Mouse (Mus musculus): ENCODE measurements around the gene Dennd5b. TPM values are rescaled to one million over a fixed set of nuclear protein-coding genes. Genes with fewer than 3 reads are reported as not detected.

Dennd5b gene
- polyA plus RNA-seq, 1 experiment: 3.6 TPM

- no peak for DNase-seq (ENCODE audit: low read depth)
Measured at GRCm38 (mm10) chr6:149101943-149102243, 413 bp upstream of the Dennd5b start.

DNA sequence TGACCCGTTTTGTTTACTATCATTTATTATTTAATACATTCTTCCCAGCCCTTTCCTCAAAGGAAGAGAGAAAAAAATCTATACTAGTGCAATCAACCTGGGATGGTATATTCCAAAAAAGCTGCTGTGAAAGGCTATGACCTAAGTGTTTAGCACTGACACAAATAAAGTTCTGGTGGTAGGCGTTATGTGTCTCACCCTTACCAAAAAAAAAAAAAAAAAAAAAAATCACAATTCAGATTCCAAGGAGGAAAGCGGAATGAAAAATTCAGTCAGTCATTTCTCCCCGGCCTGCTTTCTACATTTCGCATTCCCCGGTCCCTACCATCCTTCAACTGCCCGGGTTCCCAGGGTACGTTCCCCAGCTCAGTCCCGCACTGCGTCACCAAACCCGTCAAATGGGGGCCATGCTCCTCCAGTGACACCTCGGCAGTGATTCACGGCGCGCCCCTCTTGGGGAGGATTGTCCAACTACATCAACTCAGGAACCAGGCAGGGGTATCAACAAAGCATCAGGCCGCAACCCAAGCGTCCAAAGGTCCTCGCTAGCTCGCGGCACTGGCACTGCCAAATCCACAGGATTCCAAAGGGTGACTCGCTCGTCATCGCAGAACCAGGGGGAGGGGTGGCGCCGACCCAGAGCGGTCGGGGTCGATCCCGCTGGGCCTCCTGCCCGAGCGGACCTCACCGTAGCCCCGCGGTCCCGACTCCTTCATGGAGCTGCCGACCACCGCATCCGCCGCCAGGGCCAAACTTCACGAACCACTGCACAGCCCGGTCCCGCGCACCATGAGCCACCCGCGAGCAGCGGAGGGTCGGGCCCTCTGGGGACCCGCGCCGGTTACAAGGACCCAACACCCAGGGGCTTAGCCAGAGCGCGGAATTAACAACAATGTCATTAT, 1.1 kb downstream of the Dennd5b start:
- no peak for DNase-seq (ENCODE audit: low read depth)

DNA sequence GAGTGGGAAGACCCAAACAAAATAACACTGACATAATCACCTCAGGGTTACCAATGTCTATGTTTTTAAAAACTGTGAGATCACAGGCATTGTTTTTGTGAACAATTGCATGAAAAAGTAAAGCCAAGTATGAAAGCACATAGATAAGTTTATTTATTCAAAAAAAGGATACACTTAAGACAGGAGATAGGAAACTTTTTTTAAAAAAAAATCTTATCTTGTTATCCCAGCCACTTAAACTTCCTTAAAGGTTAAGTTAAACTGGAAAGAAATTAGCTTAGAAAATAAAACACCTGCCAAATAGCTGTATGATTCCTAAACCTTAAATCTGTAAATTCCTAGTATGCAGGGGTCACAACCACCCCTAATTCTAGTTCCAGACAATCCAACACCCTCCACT, 2.5 kb downstream of the Dennd5b start:
- no peak for DNase-seq (ENCODE audit: low read depth)

GRCm38 (mm10) chr6:149097276-149097675, 4.2 kb downstream of the Dennd5b start:
- DNase-seq (ENCODE audit: low read depth): no peak

DNA sequence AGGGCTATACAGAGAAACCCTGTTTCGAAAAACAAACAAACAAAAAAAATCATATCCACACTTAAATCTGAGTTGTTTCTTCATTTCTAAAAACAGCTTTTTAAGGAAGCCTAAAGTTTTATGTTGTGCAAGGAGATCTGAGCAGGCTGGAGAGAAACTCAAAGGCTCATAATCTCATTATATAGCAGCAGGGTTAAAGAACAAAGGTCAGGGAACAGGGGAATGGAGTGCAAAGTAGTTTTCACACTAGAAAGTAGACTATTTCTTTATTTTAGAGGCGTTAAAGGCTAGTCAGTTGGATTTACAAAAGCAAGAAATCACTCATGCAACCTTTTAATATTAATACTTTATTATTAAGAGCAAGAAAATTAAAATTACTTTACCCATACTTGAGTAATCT, 5.2 kb downstream of the Dennd5b start:
- DNase-seq (ENCODE audit: low read depth): no peak

DNA sequence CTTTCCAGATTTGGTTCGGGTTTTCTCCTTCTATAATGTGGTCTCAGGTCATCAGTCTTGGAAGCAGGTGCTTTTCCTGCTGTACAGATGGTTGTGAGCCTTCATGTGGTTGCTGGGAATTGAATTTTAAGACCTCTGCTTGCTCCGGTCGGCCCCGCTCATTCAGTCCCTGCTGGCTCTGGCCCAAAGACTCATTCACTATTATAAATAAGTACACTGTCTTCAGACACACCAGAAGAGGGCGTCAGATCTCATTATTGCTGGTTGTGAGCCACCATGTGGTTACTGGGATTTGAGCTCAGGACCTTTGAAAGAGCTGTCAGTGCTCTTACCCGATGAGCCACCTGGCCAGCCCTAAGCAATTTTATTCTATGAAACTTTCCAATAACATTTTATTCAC, 6.1 kb downstream of the Dennd5b start:
- no peak for DNase-seq (ENCODE audit: low read depth)

- DNase-seq (ENCODE audit: low read depth): no peak
Measured at GRCm38 (mm10) chr6:149094555-149094954, 6.9 kb downstream of the Dennd5b start.

GRCm38 (mm10) chr6:149093465-149093864, 8.0 kb downstream of the Dennd5b start:
- DNase-seq (ENCODE audit: low read depth): no peak

DNA sequence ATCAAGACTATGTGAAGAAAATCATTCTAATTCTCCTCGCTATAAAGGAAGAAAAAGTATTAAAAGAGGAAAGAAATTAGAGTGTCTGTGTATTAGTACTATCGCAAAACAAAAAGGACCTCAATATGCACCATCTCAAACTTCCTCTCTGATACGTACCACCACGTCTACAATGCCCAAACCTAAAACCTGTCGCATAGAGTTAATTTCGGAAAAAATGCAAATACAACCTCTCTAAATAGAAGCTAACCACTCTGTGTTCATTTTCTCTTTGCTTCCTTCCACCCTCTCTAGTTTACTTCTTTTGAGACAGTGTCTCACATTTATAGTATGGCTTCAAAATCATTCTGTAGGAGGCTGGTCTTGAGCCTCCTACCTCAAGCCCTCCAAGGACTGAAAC, 9.1 kb downstream of the Dennd5b start:
- no peak for DNase-seq (ENCODE audit: low read depth)

- DNase-seq (ENCODE audit: low read depth): no peak
Measured at GRCm38 (mm10) chr6:149077136-149077808, 24.2 kb downstream of the Dennd5b start.

- DNase-seq (ENCODE audit: low read depth): no peak
Measured at GRCm38 (mm10) chr6:149073854-149074253, 27.6 kb downstream of the Dennd5b start.

- no peak for DNase-seq (ENCODE audit: low read depth)
Measured at GRCm38 (mm10) chr6:149072873-149073272, 28.6 kb downstream of the Dennd5b start.

GRCm38 (mm10) chr6:149070592-149071124, 30.8 kb downstream of the Dennd5b start:
- DNase-seq (ENCODE audit: low read depth): no peak

- DNase-seq (ENCODE audit: low read depth): no peak
Measured at GRCm38 (mm10) chr6:149063382-149063781, 38.1 kb downstream of the Dennd5b start.

DNA sequence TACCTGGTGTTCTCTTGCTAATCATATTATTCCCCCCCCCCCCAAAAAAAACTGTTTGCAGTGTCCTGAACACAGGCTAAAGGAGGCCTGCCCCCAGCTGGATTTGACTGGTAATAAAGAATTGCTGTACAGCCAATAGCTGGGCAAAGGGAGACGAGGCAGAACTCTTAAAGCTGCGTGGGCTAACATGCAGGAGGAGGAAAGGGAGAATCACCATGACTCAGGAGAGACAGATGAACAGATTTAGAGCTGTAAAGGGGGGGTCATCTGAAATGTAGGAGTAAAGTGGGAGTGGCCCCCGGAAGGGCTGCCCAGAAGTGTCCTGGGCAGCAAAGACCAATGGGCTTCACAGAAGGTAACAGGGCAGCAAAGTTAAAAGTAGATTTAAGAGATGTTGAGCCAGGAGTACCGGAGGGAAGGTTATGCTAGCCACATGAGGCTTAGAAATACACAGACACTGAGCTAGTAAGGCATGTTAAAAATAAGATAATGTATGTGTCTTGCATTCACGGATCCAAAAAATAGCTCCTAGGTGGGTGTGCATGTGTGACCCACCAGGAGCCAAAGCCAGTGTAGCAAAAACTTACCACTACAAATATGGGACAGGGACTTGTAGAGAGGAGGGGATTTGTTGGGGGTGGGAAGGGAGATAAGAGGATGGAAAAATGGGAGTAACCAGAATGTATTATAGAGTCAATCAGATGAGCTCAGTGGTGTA, 40.7 kb downstream of the Dennd5b start:
- no peak for DNase-seq (ENCODE audit: low read depth)

GRCm38 (mm10) chr6:149057947-149058391, 43.5 kb downstream of the Dennd5b start:
- no peak for DNase-seq (ENCODE audit: low read depth)

GRCm38 (mm10) chr6:149054780-149055179, 46.7 kb downstream of the Dennd5b start:
- DNase-seq (ENCODE audit: low read depth): no peak

- DNase-seq (ENCODE audit: low read depth): no peak
Measured at GRCm38 (mm10) chr6:149050978-149051723, 50.3 kb downstream of the Dennd5b start.

- no peak for DNase-seq (ENCODE audit: low read depth)
Measured at GRCm38 (mm10) chr6:149040099-149040498, 61.4 kb downstream of the Dennd5b start.

GRCm38 (mm10) chr6:149032198-149032597, 69.3 kb downstream of the Dennd5b start:
- no peak for DNase-seq (ENCODE audit: low read depth)

DNA sequence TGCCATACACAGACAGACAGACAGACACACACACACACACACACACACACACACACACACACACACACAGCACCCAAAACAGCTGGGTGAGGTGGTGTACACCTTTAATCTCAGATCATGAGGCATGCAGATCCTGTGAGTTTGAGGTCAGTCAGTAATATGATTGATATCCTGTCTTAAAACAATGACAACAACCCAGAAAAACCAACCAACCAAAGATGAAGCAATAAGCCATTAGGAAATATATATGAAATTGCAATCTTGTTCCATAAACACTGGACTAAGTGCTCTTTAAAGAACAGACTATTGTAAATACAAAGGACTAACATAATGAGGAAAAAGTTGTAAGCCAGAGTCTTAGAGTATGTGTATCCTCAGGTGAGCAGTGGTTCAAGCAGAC, 70.1 kb downstream of the Dennd5b start:
- peak; percentile 46 for DNase-seq (ENCODE audit: low read depth)

- no peak for DNase-seq (ENCODE audit: low read depth)
Measured at GRCm38 (mm10) chr6:149018431-149018830, 83.0 kb downstream of the Dennd5b start.
